Mouse (Mus musculus): ENCODE measurements around the gene Trp53bp1.

Trp53bp1 gene

GRCm38 (mm10) chr2:121271236-121271927 lies at the start of gene Trp53bp1:
Trp53bp1 (minus strand) TSS chr2:121271407.
- DNase-seq = peak; percentile 97

GRCm38 (mm10) chr2:121316278-121316677 lies 45.1 kb upstream of the Trp53bp1 start:
- no peak for DNase-seq

- DNase-seq = peak; percentile 55
Measured at GRCm38 (mm10) chr2:121308997-121309416, 37.8 kb upstream of the Trp53bp1 start.

GRCm38 (mm10) chr2:121300036-121300435 lies 28.8 kb upstream of the Trp53bp1 start:
- no peak for DNase-seq

- DNase-seq = no peak
Measured at GRCm38 (mm10) chr2:121299471-121299870, 28.3 kb upstream of the Trp53bp1 start.

- no peak for DNase-seq
Measured at GRCm38 (mm10) chr2:121298131-121298530, 26.9 kb upstream of the Trp53bp1 start.

GRCm38 (mm10) chr2:121297701-121298100 lies 26.5 kb upstream of the Trp53bp1 start:
- no peak for DNase-seq

- DNase-seq = no peak
Measured at GRCm38 (mm10) chr2:121296754-121297231, 25.6 kb upstream of the Trp53bp1 start.

GRCm38 (mm10) chr2:121295608-121296571 lies 24.7 kb upstream of the Trp53bp1 start:
- DNase-seq = no peak

GRCm38 (mm10) chr2:121294753-121295607 lies 23.8 kb upstream of the Trp53bp1 start:
- DNase-seq = peak; percentile 50

- peak; percentile 39 for DNase-seq
Measured at GRCm38 (mm10) chr2:121294182-121294581, 23.0 kb upstream of the Trp53bp1 start.

- DNase-seq = no peak
Measured at GRCm38 (mm10) chr2:121292316-121293013, 21.3 kb upstream of the Trp53bp1 start.

GRCm38 (mm10) chr2:121289730-121290540 lies 18.7 kb upstream of the Trp53bp1 start:
- no peak for DNase-seq

GRCm38 (mm10) chr2:121288901-121289729 lies 17.9 kb upstream of the Trp53bp1 start, which contains the start of gene Map1a:
Map1a (plus strand) TSS chr2:121289600.
- peak; percentile 94 for DNase-seq

GRCm38 (mm10) chr2:121287850-121288249 lies 16.6 kb upstream of the Trp53bp1 start:
- DNase-seq = no peak

- DNase-seq = no peak
Measured at GRCm38 (mm10) chr2:121271928-121272516, 815 bp upstream of the Trp53bp1 start.

- DNase-seq = no peak
Measured at GRCm38 (mm10) chr2:121270521-121271235, 529 bp downstream of the Trp53bp1 start.

GRCm38 (mm10) chr2:121268446-121268845 lies 2.8 kb downstream of the Trp53bp1 start:
- DNase-seq = no peak

- DNase-seq = no peak
Measured at GRCm38 (mm10) chr2:121249758-121250157, 21.4 kb downstream of the Trp53bp1 start.
